Mouse (Mus musculus): ENCODE data around the gene Ssbp3.

GRCm38 (mm10) chr4:106975890-106976289, 65.4 kb downstream of the Ssbp3 start:
- TF ChIP-seq MAFK (IDR thresholded peaks at IDR 0.05; ENCODE audit: borderline replicate concordance, low read depth, low read length): no peak
- TF ChIP-seq ZKSCAN1 (IDR thresholded peaks at IDR 0.05; ENCODE audit: low read depth, low read length): no peak
- TF ChIP-seq MAX (IDR thresholded peaks at IDR 0.05; ENCODE audit: low read length): no peak
- no peak for TF ChIP-seq CTCF (IDR thresholded peaks at IDR 0.05 in 2 of 3, conservative IDR thresholded peaks at IDR 0.05 in 1 of 3; ENCODE audit: control insufficient read depth in 1 of 3, insufficient read depth in 1 of 3, low read depth in 2 of 3, low read length in 3 of 3, poor library complexity in 1 of 3, severe bottlenecking in 1 of 3)
- TF ChIP-seq RAD21 (IDR thresholded peaks at IDR 0.05; ENCODE audit: low read depth, low read length): no peak
- no peak for TF ChIP-seq EP300 (IDR thresholded peaks at IDR 0.05; ENCODE audit: low read depth in 1 of 2, low read length in 2 of 2)
- TF ChIP-seq MYB (IDR thresholded peaks at IDR 0.05; ENCODE audit: low read depth, low read length): no peak
- no peak for TF ChIP-seq POLR2A (IDR thresholded peaks at IDR 0.05; ENCODE audit: control insufficient read depth in 1 of 2, insufficient read depth in 1 of 2, low read depth in 1 of 2, low read length in 2 of 2, poor library complexity in 1 of 2)
- TF ChIP-seq POLR2AphosphoS2 (IDR thresholded peaks at IDR 0.05; ENCODE audit: low read length): no peak
- no peak for TF ChIP-seq CHD1 (IDR thresholded peaks at IDR 0.05; ENCODE audit: low read depth, low read length)
- TF ChIP-seq MXI1 (IDR thresholded peaks at IDR 0.05; ENCODE audit: low read depth, low read length): no peak

All from MEL (cell line).